ENCODE assay signal across 27 mouse cellular contexts in the genomic region with DNA sequence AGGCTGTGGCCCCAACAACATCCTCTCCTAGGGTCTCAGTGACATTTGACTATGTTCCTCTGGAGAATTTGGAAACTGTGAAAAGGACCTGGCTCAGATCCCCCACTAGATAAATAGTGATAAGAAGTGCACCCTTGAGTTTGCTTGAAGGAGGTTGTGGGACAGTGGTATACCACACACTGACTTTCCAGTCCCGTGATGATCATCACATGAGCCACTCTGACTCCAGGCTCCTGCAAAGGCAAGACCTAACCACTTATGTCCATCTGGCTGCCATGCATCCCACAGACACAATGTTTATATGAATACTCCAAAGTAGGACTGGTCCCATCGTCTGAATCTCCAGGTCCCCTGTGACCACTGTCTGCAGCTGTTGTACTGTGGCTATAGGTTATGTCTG.
DNase-seq lines count a peak whose midpoint lies in the region; ATAC-seq and TF ChIP-seq lines count a peak whose summit lies in the region.
"Had no signal": no experiment of that assay in that cellular context is flagged by ENCODE, and none has a peak within 500 bp of the region (broad histone marks: within the 10 kb centered on the region; RNA-seq: fewer than 3 reads in every experiment).

No protein-coding gene starts in this region.

- peak; percentile 15 for ATAC-seq in Patski
- ATAC-seq in intestine, embryonic 16.5 days, result peak; percentile 26; the same call in 1 of the 2 replicates
- ATAC-seq in forebrain, embryonic 13.5 days, result no peak
- ATAC-seq: activated CD4-positive, CD25-positive, alpha-beta regulatory T cell, adult 4 months; forebrain, embryonic 15.5 days; hindbrain, postnatal 0 days; inflammation-experienced regulatory T-cells, adult 6 months had no signal

- in situ Hi-C loops in Patski (cut with MboI; ENCODE audit: low pct_unique_long_range_greater_than_20kb), result no loop called here

- intact Hi-C loops in left cerebral cortex, postnatal 4 days (cut with DNase I), result no loop called here

- 74% methylated on average over 2 of the region's 2 CpGs for WGBS in heart, embryonic 10.5 days
- 53% methylated on average over 2 of the region's 2 CpGs for WGBS in intestine, embryonic 16.5 days
- WGBS in forebrain, embryonic 13.5 days, result 75% methylated on average over 2 of the region's 2 CpGs

- no peak overlapping the region for H3K4me2 ChIP-seq in intestine, embryonic 16.5 days (ENCODE audit: low read depth, low read length)
- no peak overlapping the region for H3K4me2 ChIP-seq in forebrain, embryonic 13.5 days
- H3K4me2 ChIP-seq: embryonic facial prominence, embryonic 12.5 days; embryonic facial prominence, embryonic 15.5 days; forebrain, embryonic 15.5 days; heart, embryonic 13.5 days; hindbrain, embryonic 14.5 days had no signal

- no peak overlapping the region for H3K4me3 ChIP-seq in heart, embryonic 10.5 days
- H3K4me3 ChIP-seq in intestine, embryonic 16.5 days (ENCODE audit: low read length), result no peak overlapping the region
- no peak overlapping the region for H3K4me3 ChIP-seq in forebrain, embryonic 13.5 days
- H3K4me3 ChIP-seq: embryonic facial prominence, embryonic 12.5 days; embryonic facial prominence, embryonic 15.5 days; forebrain, embryonic 15.5 days; heart, embryonic 13.5 days had no signal

- no peak overlapping the region for H3K9ac ChIP-seq in intestine, embryonic 16.5 days (ENCODE audit: low read depth, low read length)
- H3K9ac ChIP-seq in forebrain, embryonic 13.5 days, result no peak overlapping the region
- H3K9ac ChIP-seq: embryonic facial prominence, embryonic 12.5 days; embryonic facial prominence, embryonic 15.5 days; forebrain, embryonic 15.5 days; heart, embryonic 13.5 days; hindbrain, embryonic 14.5 days had no signal

- CTCF ChIA-PET in Patski (lab: Charles Lee), result no interaction called here

- peaks cover 2% of the 10 kb centered on the region for H3K4me1 ChIP-seq in heart, embryonic 10.5 days
- H3K4me1 ChIP-seq in intestine, embryonic 16.5 days (ENCODE audit: control insufficient read depth, insufficient read depth, low read length), result peaks cover 5% of the 10 kb centered on the region
- H3K4me1 ChIP-seq in forebrain, embryonic 13.5 days, result no peaks in the 10 kb centered on the region

- H3K36me3 ChIP-seq in heart, embryonic 10.5 days, result no peaks in the 10 kb centered on the region
- no peaks in the 10 kb centered on the region for H3K36me3 ChIP-seq in intestine, embryonic 16.5 days (ENCODE audit: control insufficient read depth, insufficient read depth, low read length)
- H3K36me3 ChIP-seq in forebrain, embryonic 13.5 days (ENCODE audit: poor library complexity, severe bottlenecking), result no peaks in the 10 kb centered on the region
- H3K36me3 ChIP-seq: embryonic facial prominence, embryonic 12.5 days; embryonic facial prominence, embryonic 15.5 days; forebrain, embryonic 15.5 days; heart, embryonic 13.5 days had no signal

- no peak overlapping the region for H3K27ac ChIP-seq in heart, embryonic 10.5 days
- no peak overlapping the region for H3K27ac ChIP-seq in intestine, embryonic 16.5 days (ENCODE audit: low read length)
- H3K27ac ChIP-seq in forebrain, embryonic 13.5 days, result no peak overlapping the region
- H3K27ac ChIP-seq: embryonic facial prominence, embryonic 12.5 days; embryonic facial prominence, embryonic 15.5 days; forebrain, embryonic 15.5 days; heart, embryonic 13.5 days; hindbrain, embryonic 14.5 days; hindbrain, postnatal 0 days had no signal

- no peaks in the 10 kb centered on the region for H3K9me3 ChIP-seq in heart, embryonic 10.5 days
- no peaks in the 10 kb centered on the region for H3K9me3 ChIP-seq in intestine, embryonic 16.5 days (ENCODE audit: control insufficient read depth, low read length)
- peaks cover 6% of the 10 kb centered on the region; the same call in 1 of the 2 replicates for H3K9me3 ChIP-seq in forebrain, embryonic 13.5 days (replicated peaks)
- H3K9me3 ChIP-seq: embryonic facial prominence, embryonic 15.5 days; forebrain, embryonic 15.5 days had no signal

- no peak for TF ChIP-seq CTCF in Patski (IDR thresholded peaks at IDR 0.05)

- POLR2A ChIA-PET in Patski (lab: Charles Lee), result no interaction called here

- DNase-seq in heart, adult 11 months, result peak; percentile 72
- no peak for DNase-seq in heart, embryonic 10.5 days (ENCODE audit: low spot score)
- DNase-seq in 416B (ENCODE audit: low read depth), result peak; percentile 63
- DNase-seq in Patski (ENCODE audit: low read depth, low spot score), result no peak
- DNase-seq in kidney, postnatal 36 days, result no peak
- DNase-seq in left cerebral cortex, postnatal 4 days, result no peak
- DNase-seq: adrenal gland, adult 8-10 months; adrenal gland, postnatal 25 days; cerebellum, adult 18-20 months; cerebellum, adult 9-10 months; cerebellum, postnatal 25 days; gastrocnemius, postnatal 25 days; heart, adult 18-20 months; heart, postnatal 14 days; heart, postnatal 4 days; kidney, adult 18-20 months; kidney, adult 9 months had no signal

- 0 out of 2 replicates have a peak, but pooled peaks cover 4% of the 10 kb centered on the region for H3K27me3 ChIP-seq in heart, embryonic 10.5 days (ENCODE audit: insufficient read depth, poor library complexity, severe bottlenecking)
- H3K27me3 ChIP-seq in Patski, result no peaks in the 10 kb centered on the region
- no peaks in the 10 kb centered on the region for H3K27me3 ChIP-seq in intestine, embryonic 16.5 days (replicated peaks; ENCODE audit: control insufficient read depth, insufficient read depth, low read length)
- H3K27me3 ChIP-seq in forebrain, embryonic 13.5 days, result no peaks in the 10 kb centered on the region
- H3K27me3 ChIP-seq: embryonic facial prominence, embryonic 12.5 days; embryonic facial prominence, embryonic 15.5 days; forebrain, embryonic 15.5 days; heart, embryonic 13.5 days had no signal

Comparison
In these comparisons a context has a peak if more than half of its experiments do, and no peak if none do; other contexts are left out.
1. DNase-seq: peak in heart, adult 11 months (single experiment) and 416B (single experiment); none in heart, embryonic 10.5 days (single experiment), Patski (single experiment), kidney, postnatal 36 days (0 of 2) and left cerebral cortex, postnatal 4 days (single experiment).